Mouse (Mus musculus) embryonic facial prominence, embryonic 11.5 days (tissue): Measurements from ENCODE around the gene Gm12184. TPM values are rescaled to one million over a fixed set of nuclear protein-coding genes. Genes with fewer than 3 reads are reported as not detected.

Source experiments
- ATAC-seq: fragments of 200-750 bp; cut with Nextera tagmentation; replicated peaks from 2 replicates; pipeline ENCODE4 v1.8.0; 2017; ENCODE audit warnings: low read depth; ENCODE audit not compliant: insufficient number of reproducible peaks, low FRiP score, low TSS enrichment
- DNase-seq: peaks from one replicate; pipeline ENCODE4 v3.0.0-alpha.2; 2015; ENCODE audit warnings: low spot score
- H3K27ac ChIP-seq: fragments of 300-500 bp; sonication (generic); replicated peaks from 2 replicates; pipeline ENCODE4 v1.5.1; 2014; ENCODE audit warnings: mild to moderate bottlenecking, low read depth, low read length, control low read depth
- H3K27me3 ChIP-seq: fragments of 300-500 bp; sonication (generic); 2 replicates; pipeline ENCODE4 v1.6.1; 2014; ENCODE audit warnings: mild to moderate bottlenecking, low read length, moderate library complexity, mixed read lengths; ENCODE audit not compliant: control insufficient read depth, insufficient read depth
- H3K36me3 ChIP-seq: fragments of 300-500 bp; sonication (generic); replicated peaks from 2 replicates; pipeline ENCODE4 v1.6.1; 2014; ENCODE audit warnings: low read depth, mild to moderate bottlenecking, low read length, moderate library complexity, mixed read lengths; ENCODE audit not compliant: control insufficient read depth, insufficient read depth
- H3K4me1 ChIP-seq: fragments of 300-500 bp; sonication (generic); 2 replicates; pipeline ENCODE4 v1.6.1; 2014; ENCODE audit warnings: low read length, mixed read lengths; ENCODE audit not compliant: control insufficient read depth, insufficient read depth
- H3K4me2 ChIP-seq: fragments of 300-500 bp; sonication (generic); 2 replicates; pipeline ENCODE4 v1.6.1; 2014; ENCODE audit warnings: low read depth, mild to moderate bottlenecking, control low read depth, low read length, moderate library complexity
- H3K4me3 ChIP-seq: fragments of 300-500 bp; sonication (generic); 2 replicates; pipeline ENCODE4 v1.5.1; 2014; ENCODE audit warnings: low read depth, low read length, control low read depth
- H3K9ac ChIP-seq: fragments of 300-500 bp; sonication (generic); replicated peaks from 2 replicates; pipeline ENCODE4 v1.6.1; 2014; ENCODE audit warnings: mild to moderate bottlenecking, control low read depth, low read length
- H3K9me3 ChIP-seq: fragments of 300-500 bp; sonication (generic); replicated peaks from 2 replicates; pipeline ENCODE4 v1.6.1; 2016; ENCODE audit warnings: mild to moderate bottlenecking, low read length, inconsistent platforms, mixed read lengths; ENCODE audit not compliant: control insufficient read depth
- WGBS: fragments of 180-500 bp; shearing (Covaris S2); extraction: QIAGEN DNeasy Blood & Tissue Kit; methylation state at CpG from one replicate; pipeline ENCODE4 v1.1.7; 2014; 5-methylcytosine and 5-hydroxymethylcytosine counted together
- polyA plus RNA-seq: library from polyadenylated mRNA; unstranded; fragments of >200 nt; fragmentation: Nextera tagmentation; extraction: Ambion mirVana; gene quantifications from 2 replicates; pipeline ENCODE4 v1.2.1, GENCODE M21; 2014

The Gm12184 gene
- polyA plus RNA-seq, 1 experiment from 2014 or later = 14.0 TPM

- Histone ChIP-seq H3K4me2 (peak overlapping the region; percentile 65), H3K27ac (no peak overlapping the region), H3K9me3 (no peaks in the 10 kb centered on the region), H3K4me3 (peak overlapping the region; percentile 26), H3K4me1 (no peaks in the 10 kb centered on the region), H3K9ac (peak overlapping the region; percentile 47; the same call in 1 of the 2 replicates), H3K36me3 (no peaks in the 10 kb centered on the region), H3K27me3 (no peaks in the 10 kb centered on the region)
- DNase-seq (no peak), ATAC-seq (no peak)
- 39% methylated on average over 7 of the region's 7 CpGs for WGBS
Observed at GRCm38 (mm10) chr11:48870781-48871180, 44.3 kb upstream of the Gm12184 start.

DNA sequence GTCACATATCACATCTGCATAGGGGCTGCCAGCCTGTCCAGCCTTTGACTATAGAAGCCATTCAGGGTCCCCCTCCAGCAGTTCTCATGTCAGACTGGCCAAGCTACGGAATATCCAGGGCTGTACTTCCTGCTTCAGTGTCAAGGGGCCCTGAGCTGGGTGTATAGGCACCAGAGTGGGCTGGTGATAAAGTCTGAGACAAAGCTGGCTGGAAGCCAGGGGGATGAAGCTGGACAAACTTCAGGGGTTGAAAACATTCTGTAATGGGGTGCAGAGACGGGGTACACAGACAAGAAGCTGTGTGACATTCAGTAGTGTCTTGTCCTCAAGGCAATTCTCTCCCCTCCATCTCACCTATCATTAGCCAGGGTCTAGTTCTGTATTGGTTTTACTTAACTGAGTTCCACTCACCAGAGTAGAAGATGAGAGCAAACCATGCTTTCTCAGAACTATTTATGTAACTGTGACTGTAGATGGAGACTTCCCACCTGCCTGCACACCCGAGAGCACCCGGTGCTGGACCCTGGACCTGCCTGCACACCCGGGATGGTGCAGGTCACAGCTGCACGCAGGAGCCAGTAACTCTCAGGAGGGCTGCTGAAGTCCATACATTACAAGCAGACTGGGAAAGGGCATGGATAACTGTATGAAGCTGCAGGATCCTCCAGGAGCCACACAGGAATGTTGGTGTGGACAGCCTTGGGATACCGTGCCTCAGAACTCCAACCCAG lies 43.1 kb upstream of the Gm12184 start:
- no peak for DNase-seq
- ATAC-seq = no peak
- Histone ChIP-seq H3K27ac (no peak overlapping the region), H3K9me3 (no peaks in the 10 kb centered on the region), H3K36me3 (no peaks in the 10 kb centered on the region), H3K4me3 (no peak overlapping the region), H3K9ac (no peak overlapping the region), H3K4me2 (no peak overlapping the region), H3K4me1 (no peaks in the 10 kb centered on the region), H3K27me3 (no peaks in the 10 kb centered on the region)
- WGBS = 77% methylated on average over 7 of the region's 7 CpGs

DNA sequence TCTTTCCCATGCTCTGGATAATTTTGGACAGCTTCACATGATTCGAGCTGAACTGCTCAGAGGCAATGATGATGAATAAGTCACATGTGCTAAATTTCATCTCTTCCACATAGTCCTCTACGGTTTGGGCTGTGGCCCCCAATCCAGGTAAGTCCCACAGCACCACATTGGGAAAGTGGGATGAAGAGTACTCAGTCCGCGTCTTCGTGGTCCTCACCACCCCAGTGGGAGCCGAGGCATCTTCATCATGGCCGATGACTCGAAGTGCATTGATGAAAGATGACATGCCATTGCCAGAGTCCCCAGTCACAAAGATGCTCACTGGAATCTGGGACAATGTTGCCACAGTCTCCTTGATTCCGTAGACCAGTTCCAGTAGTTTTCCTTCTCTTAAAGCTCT lies 40.0 kb upstream of the Gm12184 start:
- ATAC-seq (no peak), DNase-seq (no peak)
- Histone ChIP-seq H3K4me1 (no peaks in the 10 kb centered on the region), H3K9ac (no peak overlapping the region), H3K27me3 (no peaks in the 10 kb centered on the region), H3K4me2 (no peak overlapping the region), H3K4me3 (no peak overlapping the region), H3K9me3 (no peaks in the 10 kb centered on the region), H3K27ac (no peak overlapping the region), H3K36me3 (no peaks in the 10 kb centered on the region)
- WGBS = 94% methylated on average over 9 of the region's 9 CpGs

DNA sequence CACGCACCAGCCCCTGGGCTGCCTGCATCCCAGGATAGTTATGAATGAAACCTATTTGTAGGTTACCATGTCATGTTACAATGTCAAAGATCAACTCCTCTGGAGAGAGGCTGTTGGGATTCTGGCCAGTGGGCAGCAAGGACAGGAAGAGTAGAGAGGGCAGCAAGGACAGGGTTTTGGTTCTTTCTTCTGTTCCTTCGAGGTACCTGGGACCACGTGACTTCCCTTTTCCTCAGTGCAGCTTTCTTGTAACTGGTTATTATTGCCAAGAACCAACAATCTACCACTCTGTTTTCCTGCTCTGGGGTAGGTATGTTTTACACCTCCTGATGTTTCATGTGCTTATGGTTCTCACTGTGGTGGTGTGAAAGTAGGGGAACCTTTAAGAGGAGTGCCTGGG lies 37.4 kb upstream of the Gm12184 start:
- Histone ChIP-seq H3K9me3 (no peaks in the 10 kb centered on the region), H3K27me3 (no peaks in the 10 kb centered on the region), H3K4me1 (no peaks in the 10 kb centered on the region), H3K36me3 (no peaks in the 10 kb centered on the region), H3K27ac (no peak overlapping the region), H3K9ac (no peak overlapping the region), H3K4me3 (no peak overlapping the region), H3K4me2 (no peak overlapping the region)
- WGBS = 78% methylated on average over 3 of the region's 3 CpGs
- ATAC-seq = no peak
- no peak for DNase-seq

DNA sequence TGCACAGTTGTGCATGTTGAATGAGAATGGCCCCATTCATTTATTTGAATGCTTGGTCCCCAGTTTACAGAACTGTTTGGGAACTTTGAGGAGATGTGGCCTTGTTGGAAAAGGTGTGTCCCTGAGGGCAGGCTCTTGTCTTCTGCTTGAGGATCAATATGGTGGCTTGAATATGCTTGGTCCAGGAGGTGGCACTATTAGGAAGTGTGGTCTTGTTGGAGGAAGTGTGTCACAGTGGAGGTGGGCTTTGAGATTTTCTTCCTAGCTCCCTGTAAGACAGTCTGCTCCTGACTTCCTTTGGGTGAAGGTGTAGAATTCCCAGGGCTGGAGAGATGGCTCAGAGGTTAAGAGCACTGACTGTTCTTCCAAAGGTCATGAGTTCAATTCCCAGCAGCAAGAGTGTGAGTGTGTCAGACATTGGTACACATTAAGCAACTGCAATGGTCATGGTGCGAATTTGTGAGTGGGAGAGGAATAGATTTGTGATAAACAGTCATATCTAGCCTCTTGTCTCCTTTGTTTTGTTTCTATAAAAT lies 36.4 kb upstream of the Gm12184 start:
- no peak for DNase-seq
- WGBS = 76% methylated on average over 1 of the region's 1 CpGs
- no peaks in the 10 kb centered on the region for H3K36me3 ChIP-seq
- H3K9ac ChIP-seq = no peak overlapping the region
- no peaks in the 10 kb centered on the region for H3K4me1 ChIP-seq
- H3K4me3 ChIP-seq = no peak overlapping the region
- no peaks in the 10 kb centered on the region for H3K9me3 ChIP-seq
- no peak for ATAC-seq
- H3K4me2 ChIP-seq = no peak overlapping the region
- no peaks in the 10 kb centered on the region for H3K27me3 ChIP-seq
- no peak overlapping the region for H3K27ac ChIP-seq

DNA sequence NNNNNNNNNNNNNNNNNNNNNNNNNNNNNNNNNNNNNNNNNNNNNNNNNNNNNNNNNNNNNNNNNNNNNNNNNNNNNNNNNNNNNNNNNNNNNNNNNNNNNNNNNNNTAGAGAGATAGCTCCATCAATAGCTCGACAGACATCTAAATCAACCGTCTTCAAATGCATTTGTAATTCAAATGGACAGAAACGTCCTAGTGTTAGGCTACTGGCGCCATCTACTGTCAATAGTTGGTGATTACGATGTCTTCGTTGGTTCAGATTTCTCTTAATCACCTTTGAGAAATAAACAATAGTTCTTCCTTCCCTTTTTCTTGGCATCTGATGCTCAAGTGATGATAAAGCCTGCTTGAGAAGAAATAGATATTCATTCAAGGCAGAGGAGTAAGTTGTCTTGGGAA lies 32.6 kb upstream of the Gm12184 start:
- Histone ChIP-seq H3K9ac (no peak overlapping the region), H3K9me3 (no peaks in the 10 kb centered on the region), H3K36me3 (no peaks in the 10 kb centered on the region), H3K4me2 (no peak overlapping the region), H3K27me3 (no peaks in the 10 kb centered on the region), H3K4me1 (no peaks in the 10 kb centered on the region), H3K4me3 (no peak overlapping the region), H3K27ac (no peak overlapping the region)
- no peak for ATAC-seq
- WGBS = 0% methylated on average over 6 of the region's 6 CpGs
- peak; percentile 87 for DNase-seq

DNA sequence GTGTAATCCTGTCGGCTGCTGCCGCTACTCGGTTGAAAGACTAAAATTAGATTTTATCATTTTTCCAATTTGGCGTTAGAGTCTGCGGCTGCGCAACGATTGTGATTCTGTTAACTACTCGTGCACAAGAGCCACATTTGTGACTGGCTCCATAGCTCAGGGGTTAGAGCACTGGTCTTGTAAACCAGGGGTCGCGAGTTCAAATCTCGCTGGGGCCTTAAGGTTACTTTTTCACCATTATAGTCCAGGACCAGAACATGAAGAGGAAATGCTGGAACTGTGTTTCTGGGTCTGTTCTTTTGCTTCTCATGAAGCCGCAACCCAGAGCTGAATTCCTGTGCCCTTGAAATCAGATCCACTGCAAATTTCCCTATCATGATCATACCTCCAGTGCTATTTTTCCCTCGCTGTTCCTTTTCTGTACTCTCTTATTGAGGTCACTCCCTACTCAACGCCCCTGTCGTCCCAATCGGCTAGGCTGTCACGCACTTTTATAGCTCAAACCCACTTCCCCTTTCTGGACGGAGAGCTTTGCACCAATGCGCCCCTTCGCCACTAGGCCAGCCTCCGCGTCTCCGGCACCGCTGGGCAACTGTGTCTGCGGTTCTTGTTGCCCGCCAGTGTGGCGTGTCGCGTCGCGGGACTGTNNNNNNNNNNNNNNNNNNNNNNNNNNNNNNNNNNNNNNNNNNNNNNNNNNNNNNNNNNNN lies 27.2 kb upstream of the Gm12184 start:
- no peaks in the 10 kb centered on the region for H3K36me3 ChIP-seq
- no peaks in the 10 kb centered on the region for H3K4me1 ChIP-seq
- no peak overlapping the region for H3K27ac ChIP-seq
- peak overlapping the region; percentile 72 for H3K4me2 ChIP-seq
- under 1% methylated on average over 31 of the region's 31 CpGs for WGBS
- H3K4me3 ChIP-seq = peak overlapping the region; percentile 64
- H3K9ac ChIP-seq = peak overlapping the region; percentile 39
- DNase-seq (peak; percentile 88), ATAC-seq (peak; percentile 46; the same call in 1 of the 2 replicates)
- no peaks in the 10 kb centered on the region for H3K9me3 ChIP-seq
- H3K27me3 ChIP-seq = 0 out of 2 replicates have a peak, but pooled peaks cover 6% of the 10 kb centered on the region
